Mouse (Mus musculus): ENCODE results near the gene Nlrp2.

Gene Nlrp2

GRCm38 (mm10) chr7:5350935-5351334 is at the start of gene Nlrp2:
Gene Nlrp2, minus strand, starts transcription at chr7:5351035.
- CTCF ChIA-PET: interaction anchor here in 1 of 4 experiments (0.6 kb wide), 1 partner anchor 326 kb away, joined by 3 read pairs; no protein-coding TSS in a partner anchor

GRCm38 (mm10) chr7:5366724-5367123 is 15.9 kb upstream of the Nlrp2 start:
- CTCF ChIA-PET: no interaction called here
- POLR2A ChIA-PET: no interaction called here

More at GRCm38 (mm10) chr7:5350935-5351334, at the start of gene Nlrp2:
- POLR2A ChIA-PET: no interaction called here

- CTCF ChIA-PET: interaction anchor here in 1 of 4 experiments (0.8 kb wide), 1 partner anchor 14 kb away, joined by 9 read pairs; no protein-coding TSS in a partner anchor
- POLR2A ChIA-PET: no interaction called here
Observed at GRCm38 (mm10) chr7:5363599-5363998, 12.8 kb upstream of the Nlrp2 start.

- ChIA-PET CTCF (interaction anchor here in 1 of 4 experiments (0.6 kb wide), 1 partner anchor 326 kb away, joined by 3 read pairs; no protein-coding TSS in a partner anchor), POLR2A (no interaction called here)
Observed at GRCm38 (mm10) chr7:5350237-5350636, 598 bp downstream of the Nlrp2 start, which contains the start of gene Gm5065. Gene Gm5065, plus strand, starts transcription at chr7:5350537.

GRCm38 (mm10) chr7:5327511-5327910 is 23.3 kb downstream of the Nlrp2 start:
- CTCF ChIA-PET: no interaction called here
- POLR2A ChIA-PET: no interaction called here

- CTCF ChIA-PET: no interaction called here
- POLR2A ChIA-PET: no interaction called here
Observed at GRCm38 (mm10) chr7:5288281-5288680, 62.6 kb downstream of the Nlrp2 start.

- POLR2A ChIA-PET: no interaction called here
- CTCF ChIA-PET: no interaction called here
Observed at GRCm38 (mm10) chr7:5263051-5263450, 87.8 kb downstream of the Nlrp2 start.

Data from embryonic stem cell, embryonic (primary cell).